Mouse (Mus musculus) midbrain, embryonic 14.5 days (tissue): ENCODE results near the gene Pecr. TPM values are rescaled to one million over a fixed set of nuclear protein-coding genes. Genes with fewer than 3 reads are reported as not detected.

ENCODE experiments used
- ATAC-seq: fragments of 200-750 bp; cut with Nextera tagmentation; 2 replicates; pipeline ENCODE4 v1.8.0; 2017; ENCODE audit warnings: moderate number of reproducible peaks, moderate library complexity; ENCODE audit not compliant: low FRiP score, low TSS enrichment
- DNase-seq: peaks from one replicate; pipeline ENCODE4 v3.0.0-alpha.2; 2015
- H3K27ac ChIP-seq: fragments of 300-500 bp; sonication (generic); replicated peaks from 2 replicates; pipeline ENCODE4 v1.5.1; 2014; ENCODE audit warnings: mild to moderate bottlenecking, low read depth, low read length, moderate library complexity
- H3K27me3 ChIP-seq: fragments of 300-500 bp; sonication (generic); 2 replicates; pipeline ENCODE4 v1.6.1; 2014; ENCODE audit warnings: low read length, control low read depth, mixed read lengths; ENCODE audit not compliant: control insufficient read depth, insufficient read depth
- H3K36me3 ChIP-seq: fragments of 300-500 bp; sonication (generic); 2 replicates; pipeline ENCODE4 v1.6.1; 2014; ENCODE audit warnings: low read length, control low read depth; ENCODE audit not compliant: control insufficient read depth, insufficient read depth
- H3K4me1 ChIP-seq: fragments of 300-500 bp; sonication (generic); 2 replicates; pipeline ENCODE4 v1.6.1; 2014; ENCODE audit warnings: mild to moderate bottlenecking, antibody characterized with exemption, low read length, control low read depth; ENCODE audit not compliant: control insufficient read depth, insufficient read depth
- H3K4me2 ChIP-seq: fragments of 300-500 bp; sonication (generic); 2 replicates; pipeline ENCODE4 v1.6.1; 2014; ENCODE audit warnings: mild to moderate bottlenecking, low read length, moderate library complexity
- H3K4me3 ChIP-seq: fragments of 300-500 bp; sonication (generic); replicated peaks from 2 replicates; pipeline ENCODE4 v1.5.1; 2014; ENCODE audit warnings: low read depth, low read length
- H3K9ac ChIP-seq: fragments of 300-500 bp; sonication (generic); replicated peaks from 2 replicates; pipeline ENCODE4 v1.6.1; 2014; ENCODE audit warnings: mild to moderate bottlenecking, low read length, moderate library complexity
- H3K9me3 ChIP-seq: fragments of 300-500 bp; sonication (generic); 2 replicates; pipeline ENCODE4 v1.6.1; 2016; ENCODE audit warnings: low read length, control low read depth, mixed read lengths; ENCODE audit not compliant: control insufficient read depth
- WGBS: fragments of 180-500 bp; shearing (Covaris S2); extraction: QIAGEN DNeasy Blood & Tissue Kit; methylation state at CpG from one replicate; pipeline ENCODE4 v1.1.7; 2014; 5-methylcytosine and 5-hydroxymethylcytosine counted together
- polyA plus RNA-seq: library from polyadenylated mRNA; unstranded; fragments of >200 nt; fragmentation: Nextera tagmentation; extraction: Ambion mirVana; gene quantifications from 2 replicates; pipeline ENCODE4 v1.2.1, GENCODE M21; 2014

The Pecr gene
- polyA plus RNA-seq, 1 experiment from 2014 or later: 7.7 TPM

- ATAC-seq (no peak), DNase-seq (no peak)
- 81% methylated on average over 1 of the region's 1 CpGs for WGBS
Measured at GRCm38 (mm10) chr1:72282604-72283003, 1.5 kb downstream of the Pecr start.

DNA sequence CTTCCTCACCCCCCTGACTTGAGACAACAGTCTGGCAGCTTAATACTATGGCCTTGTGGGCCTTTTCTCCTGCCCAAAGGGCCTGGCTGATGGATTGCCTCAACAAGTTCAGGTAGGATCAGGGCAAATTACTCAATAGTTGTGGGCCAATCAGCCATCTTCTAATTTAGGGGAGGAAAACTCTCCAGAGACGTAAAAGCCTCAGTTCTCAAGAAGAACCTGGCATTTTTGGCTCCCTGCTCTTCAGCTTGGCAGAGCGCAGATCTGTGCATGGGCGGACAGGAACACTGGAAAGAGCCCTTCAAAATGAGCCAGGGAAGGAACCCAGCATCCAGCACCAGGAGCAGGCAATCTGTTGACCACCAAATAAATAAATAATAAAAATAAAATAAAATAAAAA is 6.0 kb downstream of the Pecr start:
- Histone ChIP-seq H3K4me3 (no peak overlapping the region), H3K27ac (no peak overlapping the region), H3K27me3 (no peaks in the 10 kb centered on the region), H3K4me1 (no peaks in the 10 kb centered on the region), H3K36me3 (no peaks in the 10 kb centered on the region), H3K9ac (no peak overlapping the region), H3K9me3 (no peaks in the 10 kb centered on the region), H3K4me2 (no peak overlapping the region)
- DNase-seq (no peak), ATAC-seq (no peak)
- 93% methylated on average over 3 of the region's 3 CpGs for WGBS

More at GRCm38 (mm10) chr1:72282604-72283003, 1.5 kb downstream of the Pecr start:
- Histone ChIP-seq H3K27me3 (no peaks in the 10 kb centered on the region), H3K4me2 (no peak overlapping the region), H3K9ac (no peak overlapping the region), H3K4me1 (peaks cover 33% of the 10 kb centered on the region), H3K27ac (no peak overlapping the region), H3K36me3 (no peaks in the 10 kb centered on the region), H3K4me3 (no peak overlapping the region), H3K9me3 (no peaks in the 10 kb centered on the region)

DNA sequence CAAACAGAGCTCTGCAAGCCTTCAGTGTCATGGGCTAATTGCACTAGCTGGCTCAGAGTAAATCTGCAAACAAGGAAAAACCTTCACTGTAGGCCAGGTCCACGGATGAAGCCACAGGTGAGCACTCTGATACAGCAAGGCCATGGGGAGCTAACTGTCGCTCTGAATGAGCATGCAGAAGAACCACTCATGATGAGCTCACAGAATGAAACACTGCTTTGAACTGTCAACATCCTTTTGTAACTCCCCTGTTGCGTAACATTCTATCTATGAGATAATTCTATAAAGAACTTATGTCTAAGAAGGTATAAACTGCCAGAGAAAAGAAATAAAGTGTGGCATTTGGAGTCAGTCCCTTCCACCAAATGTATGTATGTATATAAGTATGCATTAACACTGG is 21.0 kb downstream of the Pecr start:
- no peak overlapping the region for H3K4me2 ChIP-seq
- no peaks in the 10 kb centered on the region for H3K9me3 ChIP-seq
- H3K27me3 ChIP-seq: no peaks in the 10 kb centered on the region
- 95% methylated on average over 3 of the region's 3 CpGs for WGBS
- 0 out of 2 replicates have a peak, but pooled peaks cover 2% of the 10 kb centered on the region for H3K4me1 ChIP-seq
- no peak for DNase-seq
- no peak overlapping the region for H3K4me3 ChIP-seq
- peaks cover 11% of the 10 kb centered on the region for H3K36me3 ChIP-seq
- no peak overlapping the region for H3K27ac ChIP-seq
- ATAC-seq: no peak
- no peak overlapping the region for H3K9ac ChIP-seq

DNA sequence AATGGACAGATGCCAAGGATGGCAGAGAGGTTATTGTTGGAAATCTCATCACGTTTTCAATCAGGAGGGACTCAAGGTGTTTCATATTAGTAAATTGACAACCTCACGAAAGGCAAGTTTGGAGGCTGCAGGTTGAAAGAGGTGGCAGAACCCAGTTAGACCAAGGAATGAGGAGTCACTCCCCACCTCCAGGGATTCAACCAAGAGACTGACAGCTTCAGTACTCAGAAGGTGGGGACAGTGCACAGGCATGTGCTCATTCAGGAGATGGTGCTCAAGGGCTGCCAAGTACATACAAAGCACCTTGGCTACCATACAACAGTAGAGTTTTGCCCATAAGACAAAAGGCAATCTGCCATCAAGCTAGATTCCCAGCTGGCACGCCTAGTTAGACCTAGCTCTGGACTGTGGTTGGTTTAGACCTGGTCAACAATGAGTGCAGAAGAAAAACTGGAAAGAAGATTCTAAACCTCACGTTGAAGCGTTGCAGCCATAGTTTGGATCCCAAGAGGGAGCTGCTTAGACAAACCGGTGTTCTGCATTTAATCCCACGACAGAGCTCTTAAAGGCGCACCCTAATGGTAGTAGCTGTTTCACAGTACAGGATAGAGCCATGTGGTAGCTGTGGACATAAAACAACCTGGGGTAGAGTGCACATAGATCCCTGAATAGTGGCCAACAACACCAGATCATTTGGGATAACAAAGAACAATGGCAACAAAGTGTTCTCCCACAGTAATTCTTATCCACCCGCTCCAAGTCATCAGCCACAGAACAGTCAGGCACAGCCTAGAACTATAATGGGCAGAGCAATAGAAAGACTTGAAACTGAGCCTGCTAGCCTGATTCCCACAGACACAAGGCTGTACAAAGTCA is 27.5 kb downstream of the Pecr start:
- Histone ChIP-seq H3K9ac (no peak overlapping the region), H3K9me3 (no peaks in the 10 kb centered on the region), H3K27ac (peak overlapping the region; percentile 89), H3K27me3 (no peaks in the 10 kb centered on the region), H3K4me3 (peak overlapping the region; percentile 38), H3K4me1 (peaks cover 19% of the 10 kb centered on the region), H3K4me2 (peak overlapping the region; percentile 49), H3K36me3 (peaks cover under 1% of the 10 kb centered on the region; the same call in 1 of the 2 replicates)
- whole genome bisulfite sequencing: 79% methylated on average over 9 of the region's 9 CpGs
- ATAC-seq (no peak), DNase-seq (no peak)

DNA sequence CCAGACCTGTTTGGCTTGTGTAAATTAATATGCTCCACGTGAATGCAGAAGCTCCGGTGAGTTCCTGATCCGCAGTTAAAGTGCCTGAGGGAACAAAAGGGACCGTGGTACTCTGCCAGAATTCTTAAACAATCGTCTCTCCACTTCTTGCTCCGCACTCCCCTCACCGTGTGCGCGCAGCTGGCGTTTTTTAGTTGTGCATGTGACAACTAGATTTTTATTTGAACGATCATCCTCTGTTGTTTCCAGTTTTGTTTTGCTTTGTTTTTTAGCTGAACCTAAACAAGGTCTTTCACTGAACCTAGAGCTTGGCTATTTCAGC is 28.3 kb downstream of the Pecr start:
- ATAC-seq: no peak
- 19% methylated on average over 11 of the region's 11 CpGs for WGBS
- Histone ChIP-seq H3K27ac (peak overlapping the region; percentile 89), H3K4me3 (peak overlapping the region; percentile 38), H3K9me3 (no peaks in the 10 kb centered on the region), H3K4me1 (peaks cover 19% of the 10 kb centered on the region), H3K36me3 (no peaks in the 10 kb centered on the region), H3K9ac (peak overlapping the region; percentile 62), H3K4me2 (peak overlapping the region; percentile 49), H3K27me3 (no peaks in the 10 kb centered on the region)
- peak; percentile 76 for DNase-seq

DNA sequence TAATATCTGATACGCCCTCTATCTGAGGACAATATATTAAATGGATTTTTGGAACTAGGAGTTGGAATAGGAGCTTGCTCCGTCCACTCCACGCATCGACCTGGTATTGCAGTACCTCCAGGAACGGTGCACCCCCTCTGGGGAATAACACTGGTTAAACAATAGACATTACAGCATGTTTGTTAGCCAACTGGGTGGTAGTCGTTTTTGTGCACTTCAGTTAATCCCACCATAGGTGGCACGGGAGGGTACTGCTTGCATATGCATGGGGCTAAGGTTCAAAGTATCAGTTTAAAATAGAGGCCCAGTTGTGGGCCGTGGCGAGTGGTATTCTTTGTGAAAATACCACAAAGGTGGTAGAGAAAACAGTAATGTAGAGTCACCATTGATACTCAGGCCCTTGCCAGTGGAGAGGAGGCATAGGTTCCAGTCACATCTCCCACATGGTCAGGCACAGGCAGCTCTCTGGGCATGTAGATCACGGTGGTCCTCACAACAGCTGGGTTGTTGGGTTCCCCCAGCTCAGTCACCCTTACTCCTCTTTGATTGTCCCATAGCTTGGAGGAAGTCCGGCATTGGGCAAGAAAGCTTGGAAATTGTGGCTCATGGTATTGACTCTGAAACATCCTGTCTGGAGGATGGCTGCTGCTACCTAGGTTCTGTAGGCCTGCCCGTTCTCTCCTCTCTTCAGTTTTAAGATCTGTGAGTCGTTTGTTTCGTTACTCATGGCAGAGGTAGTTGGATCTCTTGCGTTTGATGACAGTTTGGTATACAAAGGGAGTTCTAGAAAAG is 28.9 kb downstream of the Pecr start:
- H3K27ac ChIP-seq: peak overlapping the region; percentile 89
- H3K36me3 ChIP-seq: no peaks in the 10 kb centered on the region
- peaks cover 19% of the 10 kb centered on the region for H3K4me1 ChIP-seq
- DNase-seq (peak; percentile 85), ATAC-seq (peak; percentile 78)
- H3K4me3 ChIP-seq: peak overlapping the region; percentile 38
- H3K4me2 ChIP-seq: peak overlapping the region; percentile 49
- H3K27me3 ChIP-seq: no peaks in the 10 kb centered on the region
- 4% methylated on average over 15 of the region's 15 CpGs for WGBS
- peak overlapping the region; percentile 62 for H3K9ac ChIP-seq
- H3K9me3 ChIP-seq: no peaks in the 10 kb centered on the region

DNA sequence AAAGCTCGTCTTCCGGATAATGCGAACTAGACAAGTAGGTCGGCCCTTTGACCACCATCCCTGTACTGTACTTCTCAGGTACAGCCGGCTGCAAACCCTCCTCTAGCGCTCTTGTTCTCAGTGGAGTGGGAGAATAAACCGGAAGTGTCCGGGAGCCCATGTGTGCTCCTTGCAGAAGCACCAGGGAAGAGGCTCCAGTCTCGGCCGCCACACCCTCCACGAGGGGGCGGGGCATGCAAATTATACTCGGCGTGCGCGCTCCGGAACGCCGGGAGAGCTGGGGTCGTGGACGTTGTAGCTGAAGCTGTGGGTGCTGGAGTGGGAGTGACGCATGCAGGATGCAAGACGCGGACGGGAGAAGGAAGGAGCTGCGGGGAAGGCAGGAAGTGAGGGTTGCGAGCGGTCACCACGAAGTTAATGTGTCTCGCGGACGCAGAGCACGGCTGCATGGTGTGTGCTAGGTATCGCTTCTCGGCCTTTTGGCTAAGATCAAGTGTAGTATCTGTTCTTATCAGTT is 29.5 kb downstream of the Pecr start:
- 2% methylated on average over 35 of the region's 35 CpGs for WGBS
- Histone ChIP-seq H3K27ac (peak overlapping the region; percentile 89), H3K36me3 (no peaks in the 10 kb centered on the region), H3K9ac (peak overlapping the region; percentile 62), H3K4me3 (peak overlapping the region; percentile 38), H3K27me3 (no peaks in the 10 kb centered on the region), H3K4me2 (peak overlapping the region; percentile 49), H3K4me1 (peaks cover 19% of the 10 kb centered on the region), H3K9me3 (no peaks in the 10 kb centered on the region)
- ATAC-seq: peak; percentile 92
- peak; percentile 95 for DNase-seq

- Histone ChIP-seq H3K4me1 (peaks cover 19% of the 10 kb centered on the region), H3K36me3 (no peaks in the 10 kb centered on the region), H3K4me3 (peak overlapping the region; percentile 38), H3K4me2 (peak overlapping the region; percentile 49), H3K9ac (peak overlapping the region; percentile 62; the same call in 1 of the 2 replicates), H3K27ac (peak overlapping the region; percentile 89; the same call in 1 of the 2 replicates), H3K27me3 (no peaks in the 10 kb centered on the region), H3K9me3 (no peaks in the 10 kb centered on the region)
- ATAC-seq (0 out of 2 replicates have a peak, but pooled peaks have one; percentile 5), DNase-seq (peak; percentile 48)
- 41% methylated on average over 11 of the region's 11 CpGs for WGBS
Measured at GRCm38 (mm10) chr1:72253881-72254491, 30.1 kb downstream of the Pecr start.
